Mouse (Mus musculus) ZHBTc4 (cell line): ENCODE data around the gene Farp2.
A peak's percentile ranks its signal among the peaks of the same experiment; 100 is the strongest.

Experiments used
- DNase-seq: peaks from one replicate; pipeline ENCODE4 v3.0.0-alpha.2; 2011; ENCODE audit warnings: low read depth, low spot score

Gene Farp2

DNA sequence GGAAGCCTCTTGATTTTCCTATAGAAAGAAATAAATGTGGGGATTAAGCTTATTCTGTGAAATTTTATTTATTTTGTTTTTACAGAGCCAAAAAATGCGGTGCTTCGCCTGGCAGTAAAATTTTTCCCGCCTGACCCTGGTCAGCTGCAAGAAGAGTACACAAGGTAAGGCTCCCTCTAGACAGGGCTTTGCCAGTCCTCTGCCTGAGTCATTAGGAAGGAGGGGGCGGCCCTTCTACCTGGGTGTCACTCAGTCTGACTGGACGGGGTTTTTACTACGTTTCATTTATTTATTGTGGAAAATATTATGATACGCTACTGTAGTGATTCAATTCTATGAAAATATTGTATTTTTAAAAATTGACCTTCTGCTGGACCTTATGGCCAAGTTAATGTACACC lies 51.3 kb downstream of the Farp2 start:
- DNase-seq: no peak

DNA sequence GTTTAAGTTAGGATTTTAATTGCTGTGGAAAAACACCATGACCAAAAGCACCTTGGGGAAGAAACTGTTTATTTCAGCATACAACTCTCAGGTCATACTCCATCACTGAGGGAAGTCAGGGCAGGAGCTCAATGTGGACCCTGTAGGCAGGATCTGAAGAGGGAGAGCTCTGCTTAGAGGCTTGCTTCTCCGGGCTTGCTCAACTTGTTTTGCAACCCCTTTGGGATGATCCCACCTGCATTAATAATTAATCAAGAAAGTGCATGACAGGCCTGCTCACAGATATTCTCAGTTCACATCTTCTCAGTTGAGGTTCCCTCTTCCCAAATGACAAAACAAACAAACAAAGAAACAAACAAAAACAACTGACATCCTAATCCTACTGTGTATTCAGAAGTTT lies 51.8 kb downstream of the Farp2 start:
- DNase-seq: no peak

DNA sequence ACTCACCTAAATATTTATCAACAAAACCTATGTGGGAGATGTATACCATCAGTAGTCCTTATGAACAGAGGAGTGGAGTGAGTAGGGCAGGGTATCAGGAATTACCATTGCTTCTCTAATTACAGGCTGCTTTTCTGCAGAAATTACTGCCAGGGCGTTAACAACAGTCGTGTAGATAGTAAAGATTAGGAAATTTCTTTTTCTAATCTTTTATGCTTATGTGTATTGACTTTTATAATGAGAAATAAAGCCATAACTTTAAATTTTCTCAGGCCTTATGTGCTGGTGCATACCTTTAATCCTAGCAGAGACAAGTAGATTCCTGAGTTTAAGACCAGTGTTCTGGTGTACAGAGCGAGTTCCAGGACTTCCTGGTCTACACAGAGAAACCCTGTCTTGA lies 52.9 kb downstream of the Farp2 start:
- DNase-seq: no peak

GRCm38 (mm10) chr1:93567013-93567412 lies 55.1 kb downstream of the Farp2 start:
- DNase-seq: no peak

GRCm38 (mm10) chr1:93567717-93568497 lies 56.0 kb downstream of the Farp2 start:
- DNase-seq: no peak

GRCm38 (mm10) chr1:93577066-93577465 lies 65.2 kb downstream of the Farp2 start:
- DNase-seq: peak; percentile 80

DNA sequence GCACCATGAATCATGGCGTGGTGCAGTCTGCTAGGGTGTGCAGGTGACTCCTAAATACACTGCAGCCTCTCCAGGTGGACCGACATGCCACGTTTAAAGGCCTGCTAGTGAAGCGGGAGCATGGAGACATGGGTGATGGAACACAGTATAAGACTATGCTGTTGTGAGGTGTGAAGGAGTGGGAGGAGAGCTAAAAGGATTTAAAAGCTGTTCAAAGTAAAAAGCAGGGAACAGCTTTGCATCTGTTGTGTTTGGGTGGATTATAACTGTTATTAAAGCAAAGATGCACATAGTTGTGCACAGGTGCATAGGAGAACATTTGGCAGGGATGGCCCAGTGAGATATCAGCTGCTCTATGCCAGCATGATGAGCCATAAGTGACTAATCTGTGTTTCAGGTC lies 66.0 kb downstream of the Farp2 start:
- no peak for DNase-seq

DNA sequence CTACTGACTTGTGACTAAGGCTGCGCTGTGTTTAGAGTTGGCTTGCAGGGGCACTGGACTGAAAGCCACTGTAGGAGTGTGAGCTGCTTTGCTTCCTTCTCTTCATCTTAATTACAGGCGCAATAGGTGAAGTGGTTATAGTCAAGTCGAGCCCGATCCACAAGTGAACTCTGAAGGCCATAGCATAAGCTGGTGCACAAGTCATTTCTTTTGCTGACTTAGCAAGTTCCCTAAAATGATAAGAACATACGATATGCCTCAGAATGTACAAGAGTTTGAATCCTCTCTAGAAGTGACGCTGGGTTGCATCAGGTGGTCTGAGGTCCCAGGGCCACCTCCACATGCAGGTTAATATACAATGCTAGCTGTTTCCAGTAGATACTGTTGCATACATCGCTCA lies 69.7 kb downstream of the Farp2 start:
- no peak for DNase-seq

DNA sequence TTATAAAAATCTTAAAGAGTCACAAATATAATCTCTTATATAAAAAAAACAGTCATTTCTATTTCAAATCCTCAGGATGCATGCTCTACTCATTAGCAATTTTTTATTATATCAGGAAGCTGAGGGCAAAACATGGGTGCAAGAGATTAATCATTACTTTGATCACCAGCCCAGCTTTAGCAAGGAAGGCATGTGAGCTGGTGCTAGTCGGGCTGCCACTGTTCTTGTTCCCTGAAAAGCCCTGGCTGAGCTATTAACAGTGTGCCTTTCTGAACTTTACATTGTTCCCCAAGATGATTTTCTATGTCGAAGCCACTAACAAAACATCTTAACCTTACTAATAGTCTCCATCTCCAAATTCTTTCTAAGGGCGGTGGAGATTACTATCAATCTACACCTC lies 76.5 kb downstream of the Farp2 start:
- no peak for DNase-seq

GRCm38 (mm10) chr1:93593960-93594359 lies 82.1 kb downstream of the Farp2 start:
- peak; percentile 12 for DNase-seq

DNA sequence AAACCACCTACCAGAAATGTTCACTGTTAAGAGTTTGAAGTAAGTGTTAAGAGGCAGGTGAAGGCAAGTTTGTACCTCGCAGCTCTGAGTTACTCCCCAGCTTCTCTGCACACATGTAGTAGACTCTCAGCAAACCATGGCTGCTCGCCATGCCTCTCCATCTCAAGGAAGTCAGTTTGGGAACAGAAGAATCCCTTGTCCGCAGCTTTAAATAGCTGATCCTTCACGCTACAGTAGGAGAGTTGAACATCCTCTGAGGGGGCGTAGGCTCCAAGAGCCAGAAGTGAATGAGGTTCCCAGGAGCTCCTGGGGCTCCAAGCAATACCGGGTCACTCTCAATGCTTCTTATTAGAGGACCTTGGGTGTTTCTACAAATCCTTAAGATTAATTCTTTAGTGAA lies 84.0 kb downstream of the Farp2 start:
- no peak for DNase-seq

GRCm38 (mm10) chr1:93602911-93603310 lies 91.0 kb downstream of the Farp2 start:
- peak; percentile 37 for DNase-seq

- DNase-seq: peak; percentile 77
Observed at GRCm38 (mm10) chr1:93603921-93604320, 92.0 kb downstream of the Farp2 start.

DNA sequence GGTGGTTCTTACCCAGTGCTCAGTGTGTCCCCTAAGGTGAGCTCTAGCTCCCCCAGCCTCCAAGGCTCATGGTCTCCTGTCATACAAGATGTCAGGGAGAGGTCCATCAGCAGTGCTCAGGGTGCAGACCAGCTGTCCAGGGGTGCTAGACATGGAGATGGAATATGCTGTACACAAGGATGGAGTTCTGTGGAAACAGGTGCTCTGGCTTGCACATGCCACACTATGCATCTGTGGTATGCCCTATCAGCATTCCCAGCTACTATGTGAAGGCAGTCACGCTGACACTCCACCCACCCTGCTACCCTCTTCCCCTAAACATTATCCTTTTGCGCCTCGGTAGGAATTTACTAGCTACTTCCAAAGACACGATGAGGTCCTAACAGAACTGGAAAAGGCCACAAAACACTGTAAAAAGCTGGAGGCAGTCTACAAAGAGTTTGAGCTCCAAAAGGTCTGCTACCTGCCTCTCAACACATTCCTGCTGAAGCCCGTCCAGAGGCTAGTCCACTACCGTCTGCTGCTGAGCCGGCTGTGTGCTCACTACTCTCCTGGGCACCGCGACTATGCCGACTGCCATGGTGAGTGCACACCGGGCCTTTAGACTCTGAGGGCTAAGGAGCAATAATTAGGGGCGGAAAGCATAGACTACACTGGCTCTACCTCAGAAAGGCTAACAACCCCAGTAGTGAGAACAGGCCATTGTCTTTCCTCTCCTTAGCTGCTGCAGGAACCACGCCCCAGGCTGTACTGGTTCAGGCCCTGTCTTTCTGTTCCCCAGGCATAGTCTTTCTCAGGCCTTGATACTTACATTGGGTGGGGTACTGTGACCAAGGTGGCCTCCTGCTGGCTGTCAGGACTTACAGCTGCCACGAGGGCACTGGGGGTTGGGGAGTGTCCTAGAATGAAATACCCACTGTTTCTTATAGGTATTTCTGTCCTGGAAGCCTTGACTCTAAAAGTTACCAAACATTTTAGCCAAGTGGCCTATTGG lies 95.5 kb downstream of the Farp2 start:
- peak; percentile 86 for DNase-seq

- DNase-seq: no peak
Observed at GRCm38 (mm10) chr1:93608696-93609245, 96.9 kb downstream of the Farp2 start.

- no peak for DNase-seq
Observed at GRCm38 (mm10) chr1:93609762-93610161, 97.9 kb downstream of the Farp2 start.

DNA sequence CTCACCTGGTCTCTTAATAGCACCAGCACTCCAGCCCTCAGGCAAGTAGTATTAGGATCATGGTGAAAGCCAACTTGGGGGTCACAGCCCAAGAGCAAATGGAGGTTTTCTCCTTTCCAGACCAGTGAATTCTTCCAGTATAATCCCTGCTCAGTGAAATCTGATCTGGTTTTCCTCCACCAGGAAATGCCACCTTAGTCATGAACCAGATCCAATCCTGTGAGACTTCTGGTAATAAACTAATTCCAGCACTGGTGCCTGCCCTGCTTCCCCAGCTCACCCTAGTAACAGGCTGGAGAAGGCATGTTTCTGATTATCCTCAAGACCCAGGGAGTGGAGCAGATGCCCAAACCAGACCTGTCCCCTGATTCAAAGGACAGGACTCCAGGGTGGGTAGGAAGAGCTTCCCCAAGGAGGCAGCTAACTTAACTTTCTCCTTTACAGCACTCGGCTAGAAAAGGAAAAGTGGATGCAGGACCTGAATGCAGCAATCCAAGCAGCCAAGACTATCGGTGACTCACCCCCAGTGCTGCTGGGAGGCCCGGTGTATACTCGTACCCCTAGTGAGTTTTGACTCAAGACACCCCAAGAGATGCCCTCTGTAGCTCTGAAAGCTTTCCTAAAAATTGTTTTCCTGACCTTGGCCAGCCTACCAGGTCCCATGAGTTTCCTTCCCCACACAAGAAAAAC lies 106.3 kb downstream of the Farp2 start:
- DNase-seq: no peak

DNA sequence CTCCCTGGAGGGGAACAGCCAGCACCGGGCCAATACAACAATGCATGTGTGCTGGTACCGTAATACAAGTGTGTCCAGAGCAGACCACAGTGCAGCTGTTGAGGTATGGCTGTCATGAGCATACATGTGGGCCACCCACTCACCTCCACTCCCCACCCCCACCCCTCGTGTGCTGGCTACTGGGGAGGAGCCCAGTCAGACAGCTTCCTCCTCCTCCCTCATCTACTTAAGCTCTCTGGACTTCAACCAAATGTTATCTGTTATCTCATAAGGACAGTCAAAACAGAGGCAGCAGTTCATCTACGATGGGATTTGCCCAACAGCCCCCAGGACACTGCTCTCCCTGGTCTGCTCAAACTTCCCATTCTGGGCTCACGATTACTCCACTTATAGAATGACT lies 107.1 kb downstream of the Farp2 start:
- DNase-seq: no peak

- DNase-seq: no peak
Observed at GRCm38 (mm10) chr1:93624502-93624901, 112.6 kb downstream of the Farp2 start.

GRCm38 (mm10) chr1:93630796-93631195 lies 118.9 kb downstream of the Farp2 start:
- no peak for DNase-seq

DNA sequence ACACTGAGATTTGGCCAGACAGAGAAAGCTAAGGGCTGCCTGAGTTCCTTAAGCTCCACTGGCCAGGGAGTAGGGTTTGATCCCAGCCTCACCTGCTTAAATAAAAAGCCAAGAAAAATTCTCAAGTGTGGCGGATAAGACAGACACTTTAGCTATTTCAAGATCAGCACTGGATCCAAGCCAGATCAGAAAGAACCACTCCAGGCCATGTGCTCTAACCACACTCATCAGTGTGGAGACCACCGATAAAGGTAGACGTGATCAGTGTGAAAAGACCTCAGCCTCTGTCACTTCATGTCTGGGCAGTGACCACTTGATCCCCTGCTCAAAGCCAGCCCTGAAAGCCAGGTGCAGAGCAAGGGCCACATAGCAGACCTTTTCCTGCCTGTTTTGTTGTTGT lies 120.8 kb downstream of the Farp2 start:
- DNase-seq: no peak

GRCm38 (mm10) chr1:93634481-93634891 lies 122.6 kb downstream of the Farp2 start:
- DNase-seq: peak; percentile 28
